Mouse (Mus musculus) megakaryocyte-erythroid progenitor cell, adult 5-6 weeks (primary cell): ENCODE measurements at regions not wholly inside any gene's neighbourhood (a gene's known extent, or its start where the extent isn't known, plus 50 kb on each side); places are given as distances from the start of the nearest gene placed in this dataset.
A peak's percentile ranks its signal among the peaks of the same experiment; 100 is the strongest.

Experiments
- ATAC-seq: replicated peaks from 2 replicates; pipeline ENCODE4 v1.8.0; 2016; ENCODE audit warnings: mild to moderate bottlenecking, inconsistent platforms; ENCODE audit not compliant: severe bottlenecking, poor library complexity, low FRiP score, low TSS enrichment

- peak; percentile 93 for ATAC-seq
Observed at GRCm38 (mm10) chr10:97159831-97160575, 319.4 kb upstream of the Dcn start.

DNA sequence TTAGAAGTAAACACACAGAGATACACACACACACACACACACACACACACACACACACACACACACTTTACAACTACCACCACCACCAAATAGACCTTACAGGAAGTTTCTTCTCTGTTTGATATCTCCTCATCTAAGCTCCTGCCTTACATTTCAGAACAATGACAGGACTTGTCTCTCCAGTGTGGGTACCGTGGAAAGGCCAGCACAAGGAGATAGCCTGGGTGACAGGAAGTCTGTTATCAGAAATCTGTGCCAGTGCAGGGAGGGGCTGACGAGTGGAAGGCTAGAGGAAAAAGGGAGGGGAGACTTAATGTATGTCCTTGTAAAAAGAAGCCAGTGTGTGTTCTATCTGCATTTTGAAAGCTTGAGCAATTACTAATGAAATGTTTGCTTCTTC, 318.5 kb upstream of the Dcn start:
- ATAC-seq, result peak; percentile 68

GRCm38 (mm10) chr10:97178468-97178867, 300.9 kb upstream of the Dcn start:
- no peak for ATAC-seq

- no peak for ATAC-seq
Observed at GRCm38 (mm10) chr10:97189696-97190095, 289.7 kb upstream of the Dcn start.

- no peak for ATAC-seq
Observed at GRCm38 (mm10) chr10:97211238-97211695, 268.1 kb upstream of the Dcn start.

- ATAC-seq, result no peak
Observed at GRCm38 (mm10) chr10:97211785-97212398, 267.5 kb upstream of the Dcn start.

DNA sequence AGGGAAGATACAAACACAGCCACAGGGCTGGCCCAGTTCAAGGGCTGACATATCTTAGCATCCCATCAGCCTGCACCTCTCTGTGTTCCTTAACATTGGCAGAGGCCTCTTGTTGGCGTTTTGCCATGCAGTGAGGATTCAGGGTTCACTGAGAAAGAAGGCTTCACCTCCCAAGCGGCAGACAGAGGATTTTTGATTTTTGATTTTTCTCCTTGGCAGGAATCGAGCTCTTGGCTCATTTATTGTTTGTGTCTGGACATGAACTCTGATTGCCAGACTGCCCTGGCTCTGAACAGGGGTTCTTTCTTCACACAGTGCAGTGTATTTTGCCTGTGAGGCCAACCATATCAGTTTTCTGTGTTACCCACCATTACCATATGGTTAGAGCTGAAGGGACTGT, 259.9 kb upstream of the Dcn start:
- ATAC-seq, result no peak

- ATAC-seq, result no peak
Observed at GRCm38 (mm10) chr10:97220431-97220830, 259.0 kb upstream of the Dcn start.

DNA sequence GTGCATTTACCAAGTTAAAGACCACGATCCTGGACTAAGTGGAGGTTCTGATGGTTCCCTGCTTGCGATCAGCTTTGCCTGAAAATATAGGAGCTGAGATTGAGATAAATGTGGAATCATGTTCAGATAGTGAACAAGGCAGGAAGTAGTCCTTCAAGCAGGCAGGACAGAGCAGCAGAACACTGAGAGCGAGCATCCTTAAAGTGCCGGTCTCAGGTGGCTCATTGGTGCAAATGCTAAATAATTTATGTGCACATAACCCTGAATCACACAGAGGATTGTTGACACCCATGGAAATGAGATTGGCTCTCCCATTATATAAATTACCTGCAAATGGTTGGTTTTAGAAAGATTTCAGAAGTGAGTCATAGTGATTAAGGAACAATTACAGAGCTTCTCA, 243.8 kb upstream of the Dcn start:
- no peak for ATAC-seq

GRCm38 (mm10) chr10:97241476-97241875, 237.9 kb upstream of the Dcn start:
- ATAC-seq, result no peak

- ATAC-seq, result no peak
Observed at GRCm38 (mm10) chr10:97245674-97246073, 233.7 kb upstream of the Dcn start.

DNA sequence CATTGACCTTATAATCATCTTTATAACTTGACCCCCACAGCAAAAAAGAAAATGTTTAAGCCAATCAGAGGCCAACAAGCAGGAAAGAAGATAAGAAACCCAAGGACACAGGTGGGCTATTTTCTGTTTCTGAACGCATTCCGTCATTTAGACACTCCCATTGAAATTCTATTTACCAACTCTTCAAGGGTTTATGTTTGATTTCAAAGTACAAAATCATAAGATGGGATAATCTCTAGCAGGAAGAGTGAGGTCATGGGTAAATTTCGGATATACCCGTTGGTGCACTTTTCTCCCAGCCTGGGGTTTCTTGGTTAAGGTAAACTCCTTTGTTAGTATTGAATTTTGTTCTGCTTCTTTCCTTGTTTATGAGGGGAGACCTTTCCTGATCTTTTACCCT, 230.9 kb upstream of the Dcn start:
- no peak for ATAC-seq

DNA sequence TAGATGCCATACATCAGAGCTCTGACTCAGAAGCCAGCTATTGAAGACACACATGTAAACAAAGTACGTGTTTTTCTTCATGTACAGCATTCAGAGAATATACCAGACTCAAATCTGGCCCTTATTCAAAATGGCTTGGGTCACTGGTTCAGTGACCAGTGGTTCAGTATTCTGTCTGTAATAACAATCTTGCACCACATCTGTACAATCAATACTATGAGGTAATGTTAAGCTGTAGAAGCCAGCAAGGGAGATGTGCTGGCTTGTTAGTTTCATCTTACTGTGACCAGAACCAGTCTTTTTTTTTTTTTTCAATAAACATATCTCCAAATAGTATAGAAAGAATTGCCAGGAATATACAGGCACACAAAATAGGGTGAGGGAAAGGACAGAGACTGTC, 229.6 kb upstream of the Dcn start:
- ATAC-seq, result no peak

- ATAC-seq, result no peak
Observed at GRCm38 (mm10) chr10:97250167-97250566, 229.2 kb upstream of the Dcn start.

- ATAC-seq, result no peak
Observed at GRCm38 (mm10) chr10:97265959-97266517, 213.4 kb upstream of the Dcn start.

DNA sequence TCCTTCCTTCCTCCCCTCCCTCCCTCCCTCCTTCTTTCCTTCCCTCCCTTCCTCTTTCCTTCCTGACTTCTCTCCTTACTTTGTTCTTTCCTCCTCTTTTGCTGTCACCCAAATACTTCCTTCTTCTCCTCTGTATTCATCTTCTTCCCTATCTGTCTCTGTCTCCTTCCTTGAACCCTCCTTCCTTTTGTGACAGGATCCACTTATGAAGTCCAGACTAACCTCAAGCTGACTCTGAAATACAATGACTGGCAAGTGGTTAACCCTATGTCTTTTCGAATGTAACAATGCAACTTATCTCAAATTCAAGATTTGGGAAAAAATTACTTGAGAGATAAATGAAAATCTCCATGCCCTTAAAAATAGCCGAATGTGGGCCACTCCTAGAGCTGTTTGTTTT, 197.0 kb upstream of the Dcn start:
- ATAC-seq, result no peak

DNA sequence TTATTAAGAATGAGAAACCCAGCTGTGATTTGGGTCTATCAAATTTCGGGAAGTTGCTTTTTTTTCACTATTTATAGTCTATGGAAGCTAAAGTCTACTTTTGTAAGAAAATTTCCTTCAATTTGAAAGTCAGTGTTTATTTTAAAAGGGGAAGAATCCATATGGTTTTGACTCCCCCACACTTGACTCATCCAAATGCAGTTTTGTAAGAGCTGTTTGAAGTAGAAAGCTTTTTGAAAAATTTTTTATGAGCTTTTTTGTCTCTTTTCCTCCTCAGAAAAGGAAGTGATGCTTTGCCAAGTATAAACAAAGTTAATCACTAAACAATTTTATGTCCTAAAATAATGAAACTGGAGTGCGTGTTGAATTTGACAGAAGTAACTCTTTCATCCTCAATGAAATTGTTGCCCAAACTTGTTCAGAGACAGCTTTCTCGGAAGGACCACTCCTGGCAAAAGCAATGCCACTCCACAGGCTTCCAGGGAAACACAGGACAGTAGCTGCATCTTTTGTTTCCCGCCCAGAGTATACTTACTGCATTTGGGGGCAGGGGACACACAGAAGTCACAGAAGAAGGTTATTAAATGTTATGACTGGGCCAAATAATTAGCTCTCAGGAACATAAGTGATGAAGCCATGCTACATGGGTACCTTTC, 196.4 kb upstream of the Dcn start:
- ATAC-seq, result no peak

- ATAC-seq, result no peak
Observed at GRCm38 (mm10) chr10:97304791-97305355, 174.5 kb upstream of the Dcn start.

GRCm38 (mm10) chr10:97309580-97309979, 169.8 kb upstream of the Dcn start:
- no peak for ATAC-seq

DNA sequence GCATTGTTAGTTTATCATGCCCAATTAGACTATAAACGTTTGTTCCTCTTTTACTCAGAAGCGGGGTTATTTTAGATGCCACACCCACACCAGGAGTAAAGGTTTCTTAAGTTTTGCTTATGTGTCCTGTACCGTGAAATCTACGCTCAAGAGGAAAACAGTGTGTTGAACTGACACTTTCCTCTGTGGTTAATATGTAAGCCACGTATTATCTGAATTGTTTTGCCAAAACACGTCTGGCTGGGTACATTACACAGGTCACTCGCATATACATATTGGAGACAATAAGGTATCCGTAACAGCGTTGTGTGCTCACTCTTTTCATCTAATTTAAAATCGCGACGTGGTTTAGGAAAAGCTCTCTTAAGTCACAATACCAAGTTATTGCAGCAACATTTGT, 166.9 kb upstream of the Dcn start:
- ATAC-seq, result no peak
